Mouse (Mus musculus) hematopoietic multipotent progenitor cell, adult 10-12 weeks (in vitro differentiated cells): Measurements from ENCODE around the gene Otulinl. TPM values are rescaled to one million over a fixed set of nuclear protein-coding genes. Genes with fewer than 3 reads are reported as not detected.

Experiments
- polyA plus RNA-seq: library from polyadenylated mRNA; stranded (reverse); fragments of >175 nt; gene quantifications from 2 replicates; pipeline ENCODE4 v1.2.3, GENCODE M21; 2012; ENCODE audit warnings: low replicate concordance

The Otulinl gene
- 12.1 and 16.4 TPM in 2 replicates for polyA plus RNA-seq

DNA sequence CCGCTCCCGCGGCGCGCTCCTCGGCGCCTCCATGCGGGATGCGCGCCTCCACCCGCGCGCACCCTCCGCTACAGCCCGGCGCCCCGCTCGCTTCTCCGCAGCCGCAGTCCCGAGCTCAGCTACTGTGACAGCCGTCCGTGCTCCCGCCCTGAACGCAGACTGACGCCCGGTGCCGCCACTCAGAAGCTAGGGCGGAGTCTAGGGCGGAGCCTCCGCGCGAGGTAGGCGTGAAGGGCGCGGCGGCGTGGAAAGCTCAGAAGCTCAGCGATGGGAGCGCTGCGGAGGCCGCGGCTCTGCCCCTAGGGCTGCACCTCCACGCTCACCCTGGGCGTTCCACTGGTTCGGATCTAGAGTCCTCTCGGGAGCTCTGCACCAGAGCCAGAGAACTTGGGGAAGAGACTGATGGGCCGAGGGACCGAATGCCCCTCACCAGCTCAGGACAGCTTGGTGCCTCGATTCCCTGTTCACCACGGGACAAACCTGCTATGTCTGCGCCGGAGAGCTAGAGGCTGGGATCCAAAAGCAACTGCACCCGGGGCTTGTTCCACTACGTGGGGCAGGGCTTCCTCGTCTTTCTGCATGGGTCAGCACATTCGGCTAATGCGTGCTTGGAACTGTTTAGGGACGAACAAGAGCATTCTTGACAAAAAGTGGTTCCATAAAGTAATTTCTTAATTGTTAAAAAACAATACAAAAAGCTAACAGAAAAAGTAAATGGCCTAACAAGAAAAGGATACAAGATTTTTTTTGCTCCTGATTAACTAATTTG is at the start of gene Otulinl:
Gene Otulinl (minus strand): TSS at position 161 of the 769 bp plus-strand sequence.

DNA sequence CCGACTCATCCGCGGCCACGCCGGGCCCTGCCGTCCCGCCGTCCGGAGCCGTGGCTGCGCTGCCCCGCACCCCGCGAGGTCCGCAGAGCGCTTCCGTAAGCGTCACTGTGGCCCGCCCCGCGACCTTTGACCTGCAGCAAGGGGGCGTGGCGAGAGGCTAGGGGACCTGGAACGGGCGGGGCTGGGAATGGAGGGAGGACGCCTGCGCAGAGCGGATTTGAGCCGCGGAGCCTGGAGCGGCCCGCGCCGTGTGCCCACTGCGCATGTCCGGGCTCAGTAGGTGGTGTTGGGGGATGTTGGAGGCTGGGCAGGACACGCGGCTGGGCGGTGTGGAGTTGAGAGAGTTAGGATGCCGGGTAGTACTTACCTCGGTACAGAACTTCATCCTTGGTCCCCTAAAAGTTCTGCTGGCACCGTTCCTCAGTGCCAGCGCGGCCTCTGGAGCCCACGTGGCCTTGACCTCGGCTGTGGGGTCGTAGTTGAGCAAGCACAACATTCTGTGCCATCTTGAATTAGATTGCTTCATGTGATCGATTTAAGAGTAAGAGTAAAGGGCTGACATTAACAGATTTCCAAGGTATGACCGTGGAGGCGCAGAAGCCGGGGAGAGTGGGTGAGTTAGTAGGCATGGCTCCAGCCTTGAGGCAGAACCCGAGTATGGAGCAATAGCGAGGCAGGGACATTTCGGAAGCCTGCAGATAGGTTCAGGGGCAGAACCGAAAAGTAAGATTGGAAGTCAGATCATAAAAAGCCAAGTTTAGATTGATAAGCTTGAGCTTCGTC is 50.6 kb downstream of the Otulinl start, which contains the start of gene Otulin:
Gene Otulin (minus strand): TSS at position 93 of the 783 bp plus-strand sequence.

Other genes starting within 250 kb of the Otulinl start
- 12.3 and 14.4 TPM in 2 replicates for gene Ank, start 214.9 kb downstream of the Otulinl start, polyA plus RNA-seq
- 40.9 and 46.1 TPM in 2 replicates for gene Otulin, start 50.9 kb downstream of the Otulinl start, polyA plus RNA-seq